Mouse (Mus musculus): ENCODE results near the gene Slc1a5. TPM values are rescaled to one million over a fixed set of nuclear protein-coding genes. Genes with fewer than 3 reads are reported as not detected.

The Slc1a5 gene
- 159 to 185 TPM (median 165 TPM) in 4 replicates for total RNA-seq (2023)

DNA sequence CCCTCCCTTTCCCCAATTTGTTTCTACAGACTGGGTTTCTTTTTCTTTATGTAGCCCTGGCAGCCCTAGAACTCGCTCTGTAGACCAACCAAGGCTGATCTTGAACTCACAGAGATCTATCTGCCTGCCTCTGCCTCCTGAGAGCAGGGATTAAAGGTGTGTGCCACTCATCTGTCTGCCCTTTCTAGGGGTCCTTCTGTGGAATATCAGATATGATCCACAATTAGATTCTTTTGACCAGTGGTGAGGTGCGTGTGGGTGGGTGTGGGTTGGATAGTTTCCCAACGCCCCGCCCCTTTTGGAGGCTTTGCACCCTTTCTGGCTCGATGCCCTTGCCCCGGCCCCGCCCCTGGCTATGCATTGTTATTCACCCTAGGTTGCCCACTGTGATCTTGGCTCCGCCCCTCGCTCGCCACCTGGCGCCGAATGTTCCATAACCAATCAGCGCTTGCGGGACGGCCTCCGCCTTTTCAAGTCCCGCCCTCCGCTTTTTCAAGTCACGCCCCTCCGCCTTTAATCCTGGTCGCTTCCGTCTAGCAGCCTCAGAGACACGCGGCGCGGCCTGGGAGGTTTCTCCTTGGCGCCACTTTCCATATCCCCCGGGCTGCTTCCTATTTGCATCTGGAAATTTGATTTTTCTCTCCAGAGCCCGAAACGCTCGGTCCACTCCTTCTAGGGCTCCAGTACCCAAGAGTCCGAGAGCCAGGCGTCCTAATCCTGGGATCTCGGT lies at the start of gene Slc1a5:
Gene Slc1a5 (plus strand): TSS at position 516 of the 730 bp plus-strand sequence.

DNA sequence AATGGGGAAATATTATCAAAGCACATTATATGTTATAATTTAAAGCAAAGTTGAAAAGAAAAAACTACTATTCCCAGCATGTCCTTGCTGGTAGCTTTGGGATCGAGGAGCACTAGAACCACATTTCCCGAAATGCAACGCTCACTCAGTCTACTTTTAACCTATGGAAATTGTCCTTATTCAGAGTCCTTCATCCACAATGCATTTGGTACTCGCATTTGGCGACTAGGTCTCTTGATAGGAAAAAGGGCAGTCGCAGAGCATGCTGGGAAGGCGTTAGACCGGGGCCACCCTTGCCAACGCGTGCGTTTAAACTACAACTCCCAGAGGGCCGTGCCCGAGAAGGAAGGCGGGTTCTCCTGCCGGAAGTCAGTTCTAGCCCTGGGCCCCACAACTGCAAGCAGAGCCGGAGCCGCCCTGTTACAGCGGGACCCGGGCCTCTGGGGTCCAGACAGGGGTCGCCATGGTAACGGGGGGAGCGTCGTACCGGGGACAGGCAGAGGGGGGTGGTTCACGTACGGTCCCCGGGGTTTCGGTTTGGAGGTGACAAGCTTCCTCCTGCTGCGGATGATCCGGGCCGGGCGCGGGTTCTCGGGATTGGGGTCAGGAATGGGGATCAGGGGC lies 43.0 kb upstream of the Slc1a5 start, which contains the start of gene Ap2s1:
Gene Ap2s1 (plus strand): TSS at position 338 of the 624 bp plus-strand sequence.

DNA sequence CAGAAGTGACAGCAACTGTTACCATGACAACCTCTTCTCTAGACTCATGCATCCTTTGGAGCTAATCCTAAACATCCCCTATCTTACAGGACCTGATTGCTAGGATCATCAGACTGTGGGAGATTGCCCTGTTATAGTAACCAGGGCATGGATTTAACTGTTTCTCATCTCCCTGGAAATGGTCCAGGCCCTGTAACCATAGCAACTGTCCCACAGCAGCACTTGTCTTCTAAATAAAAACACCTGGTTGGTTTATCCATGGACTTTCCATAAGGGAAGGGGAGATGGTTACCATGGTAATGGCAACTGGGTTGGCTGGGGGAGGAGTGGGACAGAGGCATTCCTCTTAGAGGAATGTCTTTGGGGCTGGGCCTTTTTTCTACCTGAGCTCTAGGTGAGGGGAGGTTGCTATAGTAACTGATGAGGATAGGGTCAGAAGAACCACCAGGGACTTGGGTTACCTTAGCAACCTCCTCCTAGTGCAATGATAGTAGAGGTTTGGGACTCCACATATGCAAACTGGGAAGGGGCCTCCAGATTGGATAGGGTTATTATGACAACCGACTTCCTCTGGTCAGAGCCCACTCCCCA lies 34.3 kb downstream of the Slc1a5 start, which contains the start of gene Strn4:
Gene Strn4 (plus strand): TSS at position 539 of the 591 bp plus-strand sequence.

DNA sequence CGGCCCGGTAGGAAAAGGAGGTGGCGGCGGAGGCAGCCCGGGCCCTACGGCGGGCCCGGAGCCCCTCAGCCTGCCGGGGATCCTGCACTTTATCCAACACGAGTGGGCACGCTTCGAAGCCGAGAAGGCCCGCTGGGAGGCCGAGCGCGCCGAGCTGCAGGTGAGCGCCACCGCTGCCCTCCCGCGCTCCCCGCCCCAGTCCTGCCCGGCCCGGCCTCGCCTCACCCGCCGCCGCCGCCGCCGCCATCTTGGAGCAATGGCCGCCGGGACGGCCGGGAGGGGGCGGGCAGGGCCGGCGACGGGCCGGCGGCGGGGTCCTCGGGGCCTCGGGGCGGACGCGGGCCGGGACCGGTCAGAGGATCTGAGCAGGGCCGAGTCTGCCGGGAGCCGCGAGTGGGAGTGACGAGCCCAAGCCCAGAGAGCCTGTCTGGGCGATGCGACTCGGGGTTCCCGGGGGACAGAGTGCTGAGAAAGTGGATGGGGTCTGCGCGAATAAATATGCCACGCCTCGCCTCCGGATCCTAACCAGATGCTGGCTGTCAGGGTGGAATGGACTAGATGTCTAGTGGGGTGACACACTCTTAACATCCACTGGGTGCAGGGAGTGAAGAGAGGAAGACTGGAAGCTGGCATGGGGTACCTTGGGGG lies 35.5 kb downstream of the Slc1a5 start, which contains the start of gene Fkrp:
Gene Fkrp (minus strand): TSS at position 258 of the 648 bp plus-strand sequence.

DNA sequence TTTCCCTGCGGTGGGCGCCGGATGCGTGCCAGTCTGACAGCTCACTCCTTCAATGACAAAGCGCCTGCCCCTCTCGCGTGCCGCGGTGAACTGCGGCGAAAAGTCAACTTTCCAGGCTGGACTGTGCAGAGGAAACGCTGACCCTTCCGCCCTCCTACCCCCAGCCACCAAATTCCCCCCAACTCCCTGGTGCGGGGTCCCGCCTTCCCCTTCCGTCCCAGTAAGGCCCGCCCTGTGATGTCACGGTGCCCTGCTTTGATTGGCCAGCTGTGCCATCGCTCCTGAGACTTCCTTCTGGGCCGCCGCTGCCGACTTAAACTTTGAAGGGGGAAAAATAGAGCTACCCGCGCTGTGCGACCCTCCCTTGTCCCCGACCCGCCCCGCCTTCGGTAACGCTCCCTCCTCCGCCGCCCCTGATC lies 61.5 kb downstream of the Slc1a5 start, which contains the start of gene Prkd2:
Gene Prkd2 (plus strand): TSS at position 258 of the 419 bp plus-strand sequence.

Other genes starting within 250 kb of the Slc1a5 start
- gene Arhgap35, start 166.3 kb upstream of the Slc1a5 start, total RNA-seq (2023) = 22.0 to 24.2 TPM (median 22.9 TPM) in 4 replicates
- gene Ceacam15, start 105.6 kb upstream of the Slc1a5 start, total RNA-seq (2023) = not detected in 4 replicates
- gene Ceacam9, start 59.4 kb upstream of the Slc1a5 start, total RNA-seq (2023) = not detected in 4 replicates
- gene Ap2s1, start 42.9 kb upstream of the Slc1a5 start, total RNA-seq (2023) = 60.3 to 84.1 TPM (median 68.1 TPM) in 4 replicates
- 105 to 132 TPM (median 127 TPM) in 4 replicates for gene Strn4, start 34.5 kb downstream of the Slc1a5 start, total RNA-seq (2023)
- gene Fkrp, start 35.4 kb downstream of the Slc1a5 start, total RNA-seq (2023) = 23.4 to 27.1 TPM (median 24.3 TPM) in 4 replicates
- 235 to 252 TPM (median 245 TPM) in 4 replicates for gene Prkd2, start 61.6 kb downstream of the Slc1a5 start, total RNA-seq (2023)
- gene Dact3, start 94.0 kb downstream of the Slc1a5 start, total RNA-seq (2023) = 0.18 to 0.31 TPM in 2 of 4 replicates, not detected in the others
- not detected in 4 replicates for gene Gng8, start 110.4 kb downstream of the Slc1a5 start, total RNA-seq (2023)
- 0.35 TPM in 1 of 4 replicates, not detected in the others for gene Ptgir, start 125.2 kb downstream of the Slc1a5 start, total RNA-seq (2023)
- gene Calm3, start 142.8 kb downstream of the Slc1a5 start, total RNA-seq (2023) = 109 to 120 TPM (median 113 TPM) in 4 replicates
- not detected in 4 replicates for gene Pnmal2, start 163.3 kb downstream of the Slc1a5 start, total RNA-seq (2023)
- gene Pnmal1, start 178.3 kb downstream of the Slc1a5 start, total RNA-seq (2023) = not detected in 4 replicates
- 0.22 to 0.69 TPM (median 0.47 TPM) in 4 replicates for gene Gm42372, start 201.7 kb downstream of the Slc1a5 start, total RNA-seq (2023)
- 0.12 TPM in 1 of 4 replicates, not detected in the others for gene Ccdc8, start 211.4 kb downstream of the Slc1a5 start, total RNA-seq (2023)
- 151 to 175 TPM (median 166 TPM) in 4 replicates for gene Ppp5c, start 246.6 kb downstream of the Slc1a5 start, total RNA-seq (2023)